Mouse (Mus musculus) thymus, postnatal 25 days (tissue): ENCODE data around the gene Med25.
A peak's percentile ranks its signal among the peaks of the same experiment; 100 is the strongest.

Experiments
- DNase-seq: peaks from one replicate; pipeline ENCODE4 v3.0.0; 2022

Gene Med25

DNA sequence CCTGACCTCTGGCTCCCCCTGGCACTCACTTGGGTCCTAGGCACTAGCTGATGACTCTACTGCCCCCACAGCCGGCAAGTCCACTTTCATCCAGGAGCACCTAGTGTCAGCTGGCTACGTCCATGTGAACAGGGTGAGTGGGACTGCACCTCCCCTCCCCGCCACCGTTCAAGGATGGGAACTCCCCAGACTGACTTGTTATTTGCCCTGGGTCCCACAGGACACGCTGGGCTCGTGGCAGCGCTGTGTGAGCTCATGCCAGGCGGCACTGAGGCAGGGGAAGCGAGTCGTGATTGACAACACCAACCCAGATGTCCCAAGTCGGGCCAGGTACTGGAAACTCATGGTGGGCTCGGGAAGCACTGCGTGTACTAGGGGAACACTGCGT lies 31.1 kb downstream of the Med25 start:
- no peak for DNase-seq

DNA sequence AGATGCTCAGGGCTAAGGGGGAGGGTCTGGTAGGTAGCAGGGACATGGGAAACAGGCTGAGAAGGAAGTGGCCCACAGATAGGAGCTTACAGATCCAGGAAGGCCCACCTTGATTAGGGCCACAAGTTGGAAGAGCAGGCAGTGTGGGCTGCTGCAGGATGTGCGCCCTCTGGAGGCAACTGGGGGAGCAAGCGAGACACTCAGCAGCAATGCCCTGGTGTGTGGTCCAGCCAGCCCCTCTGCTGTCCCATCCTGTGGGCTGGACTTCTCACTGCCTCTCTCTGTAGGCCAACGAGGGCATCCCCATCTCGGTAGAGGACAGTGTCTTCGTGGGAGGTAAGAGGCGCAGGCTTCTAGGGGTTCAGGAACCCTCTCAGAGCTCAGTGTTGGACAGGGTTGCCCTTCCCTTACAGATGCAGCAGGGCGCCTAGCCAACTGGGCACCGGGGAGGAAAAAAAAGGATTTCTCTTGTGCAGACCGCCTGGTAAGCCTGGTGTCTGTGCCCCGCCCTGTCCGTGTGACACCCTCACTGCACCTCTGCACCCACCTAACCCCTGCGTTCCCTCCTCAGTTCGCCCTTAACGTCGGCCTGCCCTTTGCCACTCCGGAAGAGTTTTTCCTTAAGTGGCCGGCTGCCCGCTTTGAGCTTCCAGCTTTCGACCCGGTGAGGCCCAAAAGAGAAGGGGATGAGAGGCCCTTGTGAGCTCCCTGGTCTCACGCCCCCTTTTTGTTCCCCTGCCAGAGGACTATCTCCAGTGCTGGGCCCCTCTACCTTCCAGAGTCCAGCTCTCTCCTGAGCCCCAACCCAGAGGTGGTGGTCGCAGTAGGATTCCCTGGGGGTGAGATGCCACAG lies 31.7 kb downstream of the Med25 start:
- DNase-seq: peak; percentile 68

DNA sequence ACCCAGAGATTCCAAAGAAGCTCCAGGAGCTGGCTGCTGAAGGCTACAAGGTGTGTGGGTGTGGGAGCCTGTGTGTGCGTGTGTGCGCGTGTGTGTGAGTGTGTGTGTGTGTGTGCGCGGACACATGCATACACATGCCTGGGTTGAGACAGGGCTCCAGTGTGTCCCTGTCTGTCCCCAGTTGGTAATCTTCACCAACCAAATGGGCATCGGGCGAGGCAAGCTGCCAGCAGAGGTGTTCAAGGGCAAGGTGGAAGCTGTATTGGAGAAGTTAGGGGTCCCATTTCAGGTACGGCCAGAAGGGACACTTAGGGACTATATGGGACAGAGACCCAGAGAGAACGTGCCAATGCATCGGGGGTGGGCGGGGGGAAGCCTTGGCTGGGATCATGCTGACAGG lies 32.6 kb downstream of the Med25 start:
- DNase-seq: no peak

DNA sequence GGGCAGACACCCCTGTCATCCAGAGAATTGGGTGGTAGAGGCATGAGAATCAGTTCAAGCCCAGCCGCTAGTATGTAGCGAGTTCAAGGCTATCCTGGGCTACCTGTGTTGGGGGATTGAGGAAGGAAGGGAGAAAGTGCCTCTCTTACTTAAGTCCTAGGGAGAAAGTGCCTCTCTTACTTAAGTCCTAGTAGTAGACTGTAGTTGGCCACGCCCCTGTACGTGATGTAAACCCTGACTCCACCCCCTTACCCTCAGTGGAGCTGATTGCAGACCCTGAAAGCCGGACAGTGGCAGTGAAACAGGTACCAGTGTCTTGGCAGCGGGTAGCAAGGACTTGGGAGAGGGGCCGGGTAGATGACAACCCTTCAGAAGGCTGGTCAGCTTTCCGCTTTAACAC lies 34.6 kb downstream of the Med25 start:
- DNase-seq: no peak

DNA sequence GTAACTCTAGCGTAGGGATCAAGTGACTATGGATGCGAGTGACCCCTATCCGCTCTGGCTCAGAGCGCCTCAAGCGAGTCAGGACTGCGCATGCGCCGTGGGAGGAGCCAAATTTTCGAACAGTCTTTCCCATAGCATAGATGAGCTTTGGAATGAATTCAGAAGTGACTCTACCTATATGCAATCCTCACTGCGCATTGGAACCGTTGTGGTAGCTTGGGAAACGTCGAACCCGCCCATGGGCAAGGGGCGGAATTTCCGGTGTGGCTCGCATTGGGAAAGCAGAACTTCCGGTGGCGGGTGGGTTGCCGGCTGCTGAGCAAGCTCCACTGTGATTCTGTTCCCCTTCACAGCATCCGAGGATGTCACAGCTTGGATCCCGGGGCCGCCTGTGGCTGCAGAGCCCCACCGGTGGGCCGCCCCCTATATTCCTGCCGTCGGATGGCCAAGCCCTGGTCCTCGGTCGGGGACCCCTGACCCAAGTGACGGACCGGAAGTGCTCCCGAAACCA lies 35.4 kb downstream of the Med25 start, which contains the start of gene Pnkp:
Pnkp (plus strand) TSS at position 98 of the 511 bp plus-strand sequence.
- DNase-seq: peak; percentile 87

DNA sequence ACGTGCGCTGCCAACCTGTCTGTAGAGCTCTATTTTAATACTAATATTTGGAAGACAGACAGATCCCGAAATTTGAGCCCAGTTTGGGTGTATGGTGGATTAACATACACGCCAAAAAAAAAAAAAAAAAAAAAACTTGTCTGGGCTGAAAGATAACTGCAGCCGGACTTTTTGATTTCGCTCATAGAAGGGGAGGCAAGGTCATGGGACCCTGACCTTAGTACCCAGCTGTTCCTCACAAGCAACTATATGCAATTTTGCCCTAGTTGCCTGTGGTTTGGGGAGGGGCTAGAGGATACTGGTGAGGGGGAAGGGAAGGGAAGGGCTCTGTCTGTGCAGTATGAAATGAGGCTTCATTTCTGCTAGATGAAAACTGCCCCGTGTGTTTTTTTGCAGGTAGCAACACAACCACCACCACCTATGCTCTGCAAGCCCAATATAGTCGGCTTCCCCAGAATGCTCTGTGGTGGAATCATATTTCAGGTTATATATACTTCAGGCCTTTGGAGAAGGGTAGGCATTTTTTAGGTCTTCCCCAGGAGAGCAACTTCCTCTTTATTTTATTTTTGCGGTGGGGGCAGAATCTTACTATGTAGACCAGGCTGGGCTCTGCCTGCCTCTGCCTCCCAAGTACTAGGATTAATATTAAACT lies 36.1 kb downstream of the Med25 start:
- DNase-seq: peak; percentile 55

- DNase-seq: peak; percentile 40
These were observed 37.5 kb downstream of the Med25 start for GRCm38 (mm10) chr7:44855036-44855435.

GRCm38 (mm10) chr7:44854356-44855031 lies 38.0 kb downstream of the Med25 start:
- peak; percentile 87 for DNase-seq

DNA sequence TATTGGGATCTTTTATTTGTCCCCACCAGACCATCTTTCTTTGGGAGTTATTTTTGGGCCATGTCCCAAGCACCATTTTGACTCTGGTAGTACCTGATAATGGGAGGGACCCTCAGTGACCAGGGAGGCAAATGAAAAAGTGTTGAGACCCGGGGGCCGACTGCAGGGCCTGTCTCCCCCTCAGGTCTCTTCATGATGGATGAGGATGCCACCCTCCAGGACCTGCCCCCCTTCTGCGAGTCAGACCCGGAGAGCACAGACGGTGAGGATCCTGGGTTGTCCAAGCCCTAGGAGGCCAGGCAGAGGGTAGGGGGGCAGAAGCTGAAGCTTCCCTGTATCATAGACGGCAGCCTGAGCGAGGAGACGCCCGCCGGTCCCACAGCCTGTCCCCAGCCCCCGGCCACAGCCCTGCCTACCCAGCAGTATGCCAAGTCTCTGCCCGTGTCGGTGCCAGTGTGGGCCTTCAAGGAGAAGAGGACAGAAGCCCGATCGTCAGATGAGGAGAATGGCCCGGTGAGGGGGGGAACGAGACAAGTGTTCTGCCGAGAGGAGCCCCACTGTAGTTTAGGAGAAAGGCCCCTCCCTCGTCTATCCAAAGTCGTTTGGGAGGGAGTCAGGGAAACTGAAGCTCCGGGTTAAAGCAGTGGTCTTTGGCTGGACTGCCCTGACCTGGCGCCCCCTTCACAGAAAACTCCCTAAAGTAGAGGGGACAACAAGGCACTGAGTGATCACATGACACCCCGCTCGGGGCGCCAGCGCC lies 38.7 kb downstream of the Med25 start:
- DNase-seq: no peak

DNA sequence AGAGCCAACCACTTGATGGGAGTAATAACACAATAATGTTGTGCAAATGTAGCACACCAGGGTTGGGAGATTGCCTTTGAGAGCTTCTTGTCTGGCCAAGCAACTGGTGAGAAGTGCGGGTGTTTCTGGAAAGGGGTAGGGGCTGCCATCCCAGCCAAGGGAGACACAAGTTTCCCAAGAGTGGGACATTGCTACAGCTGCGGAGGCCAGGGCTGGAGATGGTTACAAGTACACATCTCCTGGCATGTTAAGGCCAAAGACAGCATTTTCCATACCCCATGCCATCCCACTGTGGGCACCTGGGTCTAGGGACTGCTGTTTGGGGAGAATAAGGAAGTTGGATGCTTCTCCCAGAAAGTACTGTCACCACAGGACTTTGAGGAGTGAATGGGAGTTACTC lies 39.4 kb downstream of the Med25 start:
- DNase-seq: no peak

GRCm38 (mm10) chr7:44852259-44853027 lies 40.1 kb downstream of the Med25 start:
- no peak for DNase-seq

- no peak for DNase-seq
These were observed 40.8 kb downstream of the Med25 start for GRCm38 (mm10) chr7:44851625-44852234.

DNA sequence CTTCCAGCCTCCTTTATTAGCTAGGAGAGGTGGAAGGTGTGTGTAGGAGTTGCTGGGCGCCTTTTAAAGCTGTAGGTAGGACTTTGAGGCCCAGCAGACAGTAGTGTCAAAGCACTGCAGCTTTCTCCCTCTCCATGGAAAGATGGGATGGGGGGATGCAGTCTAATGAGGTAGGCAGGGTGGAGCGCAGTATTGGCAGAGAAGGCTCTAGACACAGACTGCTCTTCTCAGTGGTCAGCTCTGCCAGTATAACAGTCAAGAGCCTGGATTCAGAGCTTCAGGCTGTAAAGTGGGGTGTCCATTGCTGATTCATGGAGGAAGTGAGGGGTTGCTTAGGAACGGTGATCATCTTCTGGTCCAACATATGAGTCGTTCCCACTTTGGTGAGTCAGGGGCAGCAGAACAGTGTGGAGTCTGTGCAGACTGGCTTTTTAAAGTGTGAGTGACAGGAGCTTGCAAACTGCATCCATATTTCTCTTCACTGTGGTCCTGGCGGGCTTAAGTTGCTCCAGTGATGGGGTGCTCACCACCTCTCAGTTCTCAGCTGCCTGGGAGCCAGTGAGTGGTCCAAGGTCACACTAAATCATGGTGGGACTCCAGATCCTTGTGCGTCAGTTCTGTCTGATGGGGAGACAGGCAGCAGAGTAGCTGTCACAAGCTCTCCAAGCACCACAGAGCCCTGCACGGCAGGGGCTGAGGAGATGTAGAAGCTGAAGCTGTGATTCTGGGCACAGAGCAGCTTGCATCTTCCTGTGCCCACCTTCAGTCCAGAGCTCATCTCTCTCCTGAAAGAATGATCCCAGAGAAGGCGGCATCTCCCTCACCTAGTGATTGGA lies 41.5 kb downstream of the Med25 start:
- DNase-seq: no peak

GRCm38 (mm10) chr7:44850146-44850545 lies 42.4 kb downstream of the Med25 start:
- peak; percentile 79 for DNase-seq

GRCm38 (mm10) chr7:44849416-44850111 lies 42.9 kb downstream of the Med25 start:
- peak; percentile 89 for DNase-seq

DNA sequence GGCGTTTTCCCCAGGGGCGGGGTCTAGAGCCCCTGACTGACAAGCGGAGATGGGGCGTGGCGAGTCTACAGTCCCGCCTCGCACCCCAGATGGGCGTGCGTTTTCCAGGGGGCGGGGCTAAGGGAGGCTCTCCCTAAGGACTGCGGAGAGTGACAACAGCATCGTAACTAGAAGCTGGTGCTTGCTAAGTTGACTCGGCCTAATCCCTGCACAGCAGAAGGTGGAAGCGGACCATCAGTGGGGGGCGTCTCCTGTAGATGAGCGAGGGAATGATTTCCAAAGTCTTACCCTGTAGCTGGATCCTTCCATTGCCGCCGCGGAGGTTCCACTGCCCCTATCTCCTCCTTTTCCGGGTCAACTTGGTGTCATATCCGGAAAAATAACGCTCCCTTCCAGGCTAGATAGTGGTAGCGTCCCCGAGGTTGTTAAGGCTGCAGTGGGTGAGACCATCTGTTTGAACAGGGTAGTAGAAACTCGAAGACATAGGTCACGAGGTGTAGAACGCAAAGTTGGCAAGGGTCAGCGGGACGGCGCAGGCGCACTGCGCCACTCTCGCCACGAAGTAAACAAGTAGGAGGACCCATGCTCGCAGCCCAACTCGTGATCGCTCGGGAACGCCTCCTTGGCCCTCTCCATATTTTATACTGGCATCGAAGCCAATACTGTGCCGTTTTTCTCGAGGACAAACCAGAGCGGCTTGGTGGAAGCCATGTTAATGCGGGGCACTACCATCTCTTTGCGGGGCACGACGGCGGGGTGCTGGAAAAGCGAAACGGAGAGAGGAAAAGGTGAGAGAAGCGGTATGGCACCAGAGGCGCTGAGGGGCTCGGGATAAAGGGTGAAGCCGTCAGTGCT lies 43.7 kb downstream of the Med25 start, which contains the start of the genes Akt1s1 and Tbc1d17:
Akt1s1 (plus strand) TSS at position 431 of the 855 bp plus-strand sequence.
Tbc1d17 (minus strand) TSS at position 519 of the 855 bp plus-strand sequence.
- DNase-seq: peak; percentile 98

- no peak for DNase-seq
These were observed 44.7 kb downstream of the Med25 start for GRCm38 (mm10) chr7:44847772-44848171.

DNA sequence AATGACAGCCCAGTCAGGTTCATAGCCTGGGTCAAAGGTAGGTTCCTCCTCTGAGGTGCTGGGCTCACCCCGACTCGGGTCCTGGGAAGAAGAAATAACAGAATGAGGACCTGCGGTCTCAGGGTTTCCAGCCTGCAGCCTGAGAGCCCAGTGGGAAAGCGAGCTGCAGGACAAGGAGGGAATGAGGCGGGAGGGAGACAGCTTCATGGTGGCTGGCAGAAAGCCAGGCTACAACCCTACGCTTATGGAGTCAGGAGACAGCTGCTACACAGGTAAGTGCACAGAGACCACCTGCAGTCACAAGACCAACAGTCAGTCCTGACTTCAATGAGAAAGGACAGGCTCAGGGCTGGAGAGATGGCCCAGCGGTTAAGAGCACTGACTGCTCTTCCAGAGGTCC lies 45.7 kb downstream of the Med25 start:
- no peak for DNase-seq

GRCm38 (mm10) chr7:44845006-44845405 lies 47.5 kb downstream of the Med25 start:
- no peak for DNase-seq
